Mouse (Mus musculus) liver, embryonic 14.5 days (tissue): ENCODE measurements around the gene Psmg1. TPM values are rescaled to one million over a fixed set of nuclear protein-coding genes. Genes with fewer than 3 reads are reported as not detected.

Experiments
- ATAC-seq: fragments of 200-750 bp; cut with Nextera tagmentation; 2 replicates; pipeline ENCODE4 v1.8.0; 2017; ENCODE audit warnings: moderate number of reproducible peaks, mild to moderate bottlenecking, moderate library complexity; ENCODE audit not compliant: insufficient read depth
- DNase-seq, 3 experiments: peaks; one replicate each; pipeline ENCODE4 v3.0.0-alpha.2; 2012 to 2013; ENCODE audit warnings: low read depth in 3 of 3, low spot score in 3 of 3
- H3K27ac ChIP-seq: fragments of 300-500 bp; sonication (generic); 2 replicates; pipeline ENCODE4 v1.5.1; 2014; ENCODE audit warnings: moderate library complexity, mild to moderate bottlenecking, control low read depth, inconsistent platforms
- H3K27me3 ChIP-seq: fragments of 300-500 bp; sonication (generic); 2 replicates; pipeline ENCODE4 v1.6.1; 2014; ENCODE audit warnings: mild to moderate bottlenecking, low read length, moderate library complexity; ENCODE audit not compliant: control insufficient read depth, insufficient read depth
- H3K36me3 ChIP-seq: fragments of 300-500 bp; sonication (generic); replicated peaks from 2 replicates; pipeline ENCODE4 v1.6.1; 2014; ENCODE audit warnings: low read depth; ENCODE audit not compliant: control insufficient read depth, insufficient read depth
- H3K4me1 ChIP-seq, 2 experiments: fragments of 200-500 bp in 1 of 2; fragments of 300-500 bp in 1 of 2; sonication (generic) in 1 of 2; replicated peaks; 2 replicates each; pipeline ENCODE4 v1.6.1; 2012 to 2014; ENCODE audit warnings: antibody characterized with exemption in 1 of 2, inconsistent platforms in 1 of 2, low read length in 1 of 2; ENCODE audit not compliant: control insufficient read depth in 2 of 2, insufficient read depth in 2 of 2
- H3K4me2 ChIP-seq: fragments of 300-500 bp; sonication (generic); 2 replicates; pipeline ENCODE4 v1.6.1; 2014; ENCODE audit warnings: low read depth, mild to moderate bottlenecking, control low read depth, moderate library complexity
- H3K4me3 ChIP-seq, 2 experiments: fragments of 200-500 bp in 1 of 2; fragments of 300-500 bp in 1 of 2; sonication (generic) in 1 of 2; 2 replicates each; pipeline ENCODE4 v1.5.1; 2012 to 2014; ENCODE audit warnings: low read depth in 2 of 2, low read length in 2 of 2, mild to moderate bottlenecking in 2 of 2, control low read depth in 1 of 2, inconsistent platforms in 1 of 2, moderate library complexity in 1 of 2; ENCODE audit not compliant: insufficient read depth in 1 of 2
- H3K9ac ChIP-seq: fragments of 300-500 bp; sonication (generic); replicated peaks from 2 replicates; pipeline ENCODE4 v1.6.1; 2014; ENCODE audit warnings: mild to moderate bottlenecking, control low read depth, moderate library complexity
- H3K9me3 ChIP-seq: fragments of 300-500 bp; sonication (generic); 2 replicates; pipeline ENCODE4 v1.6.1; 2016; ENCODE audit warnings: low read length, mixed read lengths; ENCODE audit not compliant: control insufficient read depth
- CTCF ChIP-seq: IDR thresholded peaks from 2 replicates; pipeline ENCODE4 v1.5.1; 2016; ENCODE audit warnings: antibody characterized with exemption, low read depth, control low read depth
- EP300 ChIP-seq: IDR thresholded peaks from 2 replicates; pipeline ENCODE4 v1.6.1; 2016; ENCODE audit warnings: antibody characterized with exemption, low read depth
- WGBS: fragments of 180-500 bp; shearing (Covaris S2); extraction: QIAGEN DNeasy Blood & Tissue Kit; methylation state at CpG from one replicate; pipeline ENCODE4 v1.1.7; 2014; ENCODE audit not compliant: insufficient replicate concordance; 5-methylcytosine and 5-hydroxymethylcytosine counted together
- polyA plus RNA-seq, 2 experiments: library from polyadenylated mRNA; depleted of rRNA in 1 of 2; stranded (reverse) in 1 of 2; unstranded in 1 of 2; fragments of >200 nt; fragmentation: Nextera tagmentation in 1 of 2; extraction: Ambion mirVana in 1 of 2; gene quantifications; 2 replicates each; pipeline versions ENCODE4 v1.2.1 to v1.2.3; 2012 to 2014

Gene Psmg1
- polyA plus RNA-seq, 2 experiments, result 28.9 to 43.7 TPM

- Histone ChIP-seq H3K4me3 (no peak overlapping the region), H3K9me3 (no peaks in the 10 kb centered on the region), H3K27ac (no peak overlapping the region), H3K9ac (no peak overlapping the region), H3K36me3 (no peaks in the 10 kb centered on the region), H3K27me3 (no peaks in the 10 kb centered on the region), H3K4me2 (no peak overlapping the region), H3K4me1 (no peaks in the 10 kb centered on the region)
- WGBS, result 73% methylated on average over 8 of the region's 8 CpGs
- no peak for DNase-seq
- TF ChIP-seq EP300 (no peak), CTCF (no peak)
- ATAC-seq, result no peak
These were observed 32.7 kb downstream of the Psmg1 start for GRCm38 (mm10) chr16:95958080-95958479.

- Histone ChIP-seq H3K4me3 (no peak overlapping the region), H3K27me3 (no peaks in the 10 kb centered on the region), H3K4me2 (no peak overlapping the region), H3K9ac (no peak overlapping the region), H3K36me3 (no peaks in the 10 kb centered on the region), H3K4me1 (no peaks in the 10 kb centered on the region), H3K27ac (no peak overlapping the region), H3K9me3 (no peaks in the 10 kb centered on the region)
- TF ChIP-seq CTCF (peak; percentile 36), EP300 (no peak)
- no peak for ATAC-seq
- no peak for DNase-seq
- 46% methylated on average over 5 of the region's 5 CpGs for WGBS
These were observed 34.1 kb downstream of the Psmg1 start for GRCm38 (mm10) chr16:95956618-95957017.

GRCm38 (mm10) chr16:95955716-95956346 lies 34.9 kb downstream of the Psmg1 start:
- no peak for TF ChIP-seq CTCF
- no peak for TF ChIP-seq EP300
- H3K36me3 ChIP-seq, result no peaks in the 10 kb centered on the region
- no peak overlapping the region for H3K27ac ChIP-seq
- no peak overlapping the region for H3K9ac ChIP-seq
- H3K4me2 ChIP-seq, result no peak overlapping the region
- H3K4me3 ChIP-seq, result no peak overlapping the region
- ATAC-seq (no peak), DNase-seq (no peak)
- H3K9me3 ChIP-seq, result no peaks in the 10 kb centered on the region
- H3K4me1 ChIP-seq, result no peaks in the 10 kb centered on the region
- WGBS, result 31% methylated on average over 5 of the region's 5 CpGs
- H3K27me3 ChIP-seq, result no peaks in the 10 kb centered on the region

- TF ChIP-seq EP300 (no peak), CTCF (no peak)
These were observed 36.4 kb downstream of the Psmg1 start for GRCm38 (mm10) chr16:95954341-95954740.

GRCm38 (mm10) chr16:95953159-95953650 lies 37.6 kb downstream of the Psmg1 start:
- no peaks in the 10 kb centered on the region for H3K9me3 ChIP-seq
- no peak overlapping the region for H3K4me2 ChIP-seq
- no peak overlapping the region for H3K9ac ChIP-seq
- no peaks in the 10 kb centered on the region for H3K36me3 ChIP-seq
- no peak for ATAC-seq
- H3K4me1 ChIP-seq, result no peaks in the 10 kb centered on the region
- no peak overlapping the region for H3K27ac ChIP-seq
- no peak for DNase-seq
- 73% methylated on average over 4 of the region's 4 CpGs for WGBS
- no peak for TF ChIP-seq EP300
- TF ChIP-seq CTCF, result no peak
- no peaks in the 10 kb centered on the region for H3K27me3 ChIP-seq
- H3K4me3 ChIP-seq, result no peak overlapping the region

More at GRCm38 (mm10) chr16:95954341-95954740, 36.4 kb downstream of the Psmg1 start:
- H3K27me3 ChIP-seq, result no peaks in the 10 kb centered on the region
- no peaks in the 10 kb centered on the region for H3K9me3 ChIP-seq
- H3K4me3 ChIP-seq, result no peak overlapping the region
- no peaks in the 10 kb centered on the region for H3K36me3 ChIP-seq
- H3K9ac ChIP-seq, result no peak overlapping the region
- no peak overlapping the region for H3K27ac ChIP-seq
- WGBS, result 49% methylated on average over 3 of the region's 3 CpGs
- no peak for DNase-seq
- no peak for ATAC-seq
- no peak overlapping the region for H3K4me2 ChIP-seq
- no peaks in the 10 kb centered on the region for H3K4me1 ChIP-seq
